Mouse (Mus musculus) right cerebral cortex, adult 18-20 months (tissue): ENCODE measurements around the gene 5830473C10Rik.
"Not testable (repeated sequence)": the region's sequence is repeated elsewhere in the genome, so short reads cannot be mapped to it uniquely, and the experiment has no call there.

ENCODE experiments used
- DNase-seq: peaks from one replicate; pipeline ENCODE4 v3.0.0; 2022; ENCODE audit warnings: mixed read lengths

Gene 5830473C10Rik

DNA sequence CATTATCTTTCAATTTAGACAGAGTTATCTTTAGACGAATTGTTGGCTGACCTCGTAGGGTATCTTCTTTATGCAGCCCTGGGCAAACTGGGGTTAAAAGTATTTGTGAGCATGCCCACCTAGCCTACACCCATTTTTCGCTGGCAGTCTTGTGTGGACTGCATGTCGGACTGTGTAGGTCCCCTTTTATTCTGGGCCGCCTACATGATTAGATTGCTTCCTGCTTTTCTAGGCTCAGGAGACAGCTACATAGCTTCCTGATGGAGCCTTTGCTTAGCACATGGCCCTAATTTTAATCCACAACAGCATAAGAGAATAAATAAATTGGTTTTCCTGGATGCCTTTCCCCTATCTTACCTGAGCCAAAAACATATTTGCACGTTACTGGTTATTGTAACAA lies 35.2 kb downstream of the 5830473C10Rik start:
- no peak for DNase-seq

DNA sequence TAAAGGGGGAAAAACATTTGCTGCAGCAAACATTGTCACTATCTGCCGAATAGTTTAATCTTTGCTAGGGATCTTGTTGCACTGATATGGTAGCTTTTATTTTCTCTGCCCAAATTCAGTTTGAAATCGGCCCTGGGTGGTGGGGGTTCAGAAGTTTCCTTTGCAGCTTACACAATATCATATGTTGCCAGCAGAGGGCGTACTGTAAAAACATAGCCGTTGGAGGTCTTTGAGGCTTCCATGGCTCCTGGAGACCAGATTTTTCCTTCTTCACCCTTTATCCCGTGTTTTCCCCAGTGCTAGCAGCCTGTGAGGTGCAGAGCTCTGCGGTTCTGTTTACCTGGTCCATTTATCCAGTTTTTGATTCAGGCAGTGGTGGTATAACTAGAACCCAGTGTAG lies 40.6 kb downstream of the 5830473C10Rik start:
- peak; percentile 34 for DNase-seq

DNA sequence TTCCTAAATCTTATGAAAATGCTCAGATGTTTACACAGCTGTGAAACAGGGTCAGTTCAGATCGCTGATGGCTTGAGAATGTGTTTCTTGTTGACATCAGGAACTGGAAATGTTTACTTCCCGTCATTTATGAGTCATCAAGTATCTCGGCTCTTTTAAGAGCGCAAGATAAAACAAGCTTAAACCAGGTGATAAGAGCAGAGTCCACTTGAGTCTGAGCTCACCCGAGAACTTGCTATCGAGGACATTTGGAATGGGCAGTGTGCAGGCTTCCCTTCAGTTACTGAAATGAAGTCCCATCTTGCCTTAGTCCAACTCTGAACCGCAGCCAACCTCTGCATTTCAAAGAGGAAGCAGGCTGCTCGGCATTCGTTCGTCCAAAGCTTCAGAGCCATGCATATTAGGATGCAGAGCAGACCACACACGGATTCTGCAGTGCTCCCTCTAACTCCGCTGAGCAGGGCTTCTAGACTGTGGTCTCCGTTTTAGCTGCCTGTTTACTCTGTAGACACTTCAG lies 42.6 kb downstream of the 5830473C10Rik start:
- DNase-seq, result no peak

DNA sequence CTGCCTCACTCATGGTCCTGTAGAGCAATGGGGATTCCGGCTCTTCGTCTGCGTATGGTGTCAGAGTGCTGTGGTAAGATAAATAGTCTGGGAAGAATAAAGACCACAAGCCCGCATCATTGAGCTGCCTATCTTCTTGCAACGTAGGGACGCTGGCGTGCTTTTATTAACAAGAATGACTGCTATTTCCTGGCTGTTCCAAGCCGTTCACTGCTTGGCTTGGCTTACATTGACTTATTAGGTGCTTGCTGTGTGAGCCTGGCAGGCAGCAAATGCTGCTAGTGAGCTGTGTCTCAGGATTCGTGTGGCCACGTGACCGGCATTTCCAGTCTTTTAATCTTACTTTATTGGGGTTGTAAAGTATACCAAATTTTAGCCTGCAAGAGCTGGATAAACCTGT lies 48.0 kb downstream of the 5830473C10Rik start:
- DNase-seq, result no peak

DNA sequence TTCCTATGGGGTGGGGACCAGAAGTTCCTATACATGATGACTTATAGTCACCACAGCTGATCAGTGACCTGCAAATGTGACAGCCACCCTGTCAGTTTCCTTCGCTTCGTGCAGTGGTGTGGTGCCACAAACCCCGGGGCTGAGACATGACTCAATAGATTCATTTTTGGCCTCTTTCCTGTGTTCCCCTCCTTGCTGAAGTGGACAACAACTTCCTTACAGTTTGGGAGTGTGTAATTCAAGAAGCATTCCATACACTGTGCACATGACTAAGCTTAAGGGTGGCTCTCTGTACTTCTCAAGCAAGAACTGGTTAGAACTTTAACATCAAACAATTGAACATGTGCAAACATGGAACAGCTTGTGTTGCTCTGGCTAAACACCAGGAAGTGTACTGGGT lies 50.5 kb downstream of the 5830473C10Rik start:
- no peak for DNase-seq

DNA sequence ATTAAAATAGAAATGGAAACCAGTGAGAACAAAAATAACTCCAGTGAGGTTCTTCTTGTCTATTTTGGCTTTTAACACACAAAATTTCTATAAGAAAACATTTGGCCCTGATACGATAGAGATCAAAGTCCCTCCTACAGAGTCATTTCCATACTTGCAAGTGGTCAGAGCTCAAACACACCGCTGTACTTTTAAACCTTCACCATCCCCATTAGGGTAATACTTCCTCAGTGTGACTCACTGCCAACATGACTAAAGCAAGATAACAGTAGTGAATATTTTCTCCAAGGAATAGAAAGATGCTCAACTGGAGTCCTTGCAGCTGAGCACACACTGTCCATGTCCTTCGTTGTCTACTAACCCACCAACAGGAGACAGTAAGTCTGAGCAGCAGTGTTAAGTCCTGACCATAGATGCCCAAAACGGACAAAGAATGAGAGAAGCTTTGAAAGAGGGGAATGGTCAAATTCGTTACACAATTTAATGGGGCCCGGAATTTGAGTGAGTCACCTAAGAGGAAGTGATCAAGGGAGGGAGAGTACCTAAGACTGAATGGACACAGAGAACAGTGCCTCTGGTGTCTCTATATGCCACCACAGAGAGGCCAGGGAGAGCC lies 51.2 kb downstream of the 5830473C10Rik start:
- no peak for DNase-seq

DNA sequence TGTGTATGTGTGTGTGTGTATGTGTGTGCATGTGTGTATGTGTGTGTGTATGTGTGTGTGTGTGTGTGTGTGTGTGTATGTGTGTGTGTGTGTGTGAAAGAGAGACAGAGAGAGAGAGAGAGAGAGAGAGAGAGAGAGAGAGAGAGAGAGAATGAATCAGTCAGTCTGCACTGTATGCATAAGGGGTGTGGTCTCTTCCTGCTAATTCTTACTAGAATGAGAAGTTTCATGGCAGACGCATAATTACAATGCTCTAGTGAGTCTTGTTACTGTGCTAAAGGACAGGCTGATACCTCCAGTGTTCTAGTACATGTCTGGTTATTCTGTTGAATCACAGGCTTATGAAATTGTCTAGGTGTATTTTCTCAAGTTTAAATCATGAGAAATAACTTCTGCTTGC lies 51.8 kb downstream of the 5830473C10Rik start:
- not testable (repeated sequence) for DNase-seq

DNA sequence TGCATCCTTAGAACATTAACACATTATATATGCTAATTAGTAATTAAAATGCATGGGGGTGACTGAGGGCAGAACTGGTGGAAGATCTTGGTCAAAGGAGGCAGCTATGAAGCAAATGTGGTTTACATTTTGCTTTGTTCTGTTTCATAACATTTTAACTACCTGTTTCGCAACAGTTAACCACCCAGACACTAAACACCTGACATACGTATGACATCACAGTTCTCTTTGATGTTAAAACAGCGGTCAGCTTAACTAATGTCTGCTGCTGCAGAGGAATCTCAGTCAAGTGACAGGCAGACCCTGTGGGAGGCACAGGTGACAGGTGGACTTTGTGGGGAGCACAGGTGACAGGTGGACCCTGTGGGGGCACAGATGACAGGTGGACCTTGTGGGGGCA lies 57.0 kb downstream of the 5830473C10Rik start:
- no peak for DNase-seq

DNA sequence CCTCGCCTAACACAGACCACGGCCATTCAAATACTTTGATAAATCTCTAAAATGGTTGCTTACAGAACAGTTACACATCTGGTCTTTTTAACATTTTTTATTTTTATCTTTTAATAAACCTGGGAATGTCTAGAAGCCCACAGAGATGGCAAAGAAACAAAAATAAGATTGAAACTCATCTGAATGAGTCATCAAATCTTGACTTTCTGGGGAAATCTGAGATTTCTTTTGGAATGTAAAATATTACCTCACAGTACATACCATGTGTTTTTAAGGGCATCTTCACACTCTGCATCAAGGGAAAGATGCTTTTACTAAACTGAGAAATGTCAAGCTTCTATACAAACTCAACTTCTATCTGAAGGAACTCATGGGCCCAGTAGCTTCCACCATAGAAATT lies 60.4 kb downstream of the 5830473C10Rik start:
- DNase-seq, result no peak

DNA sequence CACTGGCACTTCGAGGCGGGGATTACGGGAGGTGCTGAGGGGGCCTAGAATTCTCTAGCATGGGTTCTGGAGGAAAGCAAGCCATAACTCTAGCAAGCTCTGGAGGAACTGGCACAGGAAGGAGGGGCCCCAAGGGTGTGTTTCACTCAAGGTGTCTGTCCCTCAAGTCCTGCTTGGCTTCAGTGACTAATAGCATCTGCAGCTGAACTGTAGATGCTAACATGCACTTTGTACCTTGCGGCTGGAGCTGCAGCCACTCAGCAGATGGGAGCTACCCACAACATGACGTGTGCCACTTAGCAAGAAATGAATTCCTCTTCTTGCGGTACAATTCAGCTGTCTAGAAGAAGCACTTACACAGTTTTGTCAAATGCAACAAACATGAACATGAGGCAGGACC lies 60.8 kb downstream of the 5830473C10Rik start:
- DNase-seq, result no peak

DNA sequence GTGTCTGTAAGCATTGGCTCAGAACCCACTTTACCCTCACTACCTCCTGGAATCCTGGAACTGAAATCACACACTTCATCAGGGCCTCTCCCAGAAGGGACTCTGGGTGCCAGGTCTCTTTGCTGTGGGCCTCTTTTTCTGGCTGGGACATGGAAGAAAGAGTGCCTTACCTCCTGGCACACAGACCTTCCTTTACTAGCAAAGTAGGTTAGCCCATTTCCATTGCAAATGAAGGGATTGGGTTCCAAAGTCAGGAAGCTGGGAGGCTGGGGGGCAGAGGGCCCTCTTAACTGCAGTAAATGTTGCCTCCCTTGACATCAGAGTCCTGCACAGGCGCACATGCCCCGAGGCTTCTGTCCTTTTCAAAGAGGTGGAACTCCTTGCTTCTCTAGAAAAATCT lies 62.3 kb downstream of the 5830473C10Rik start:
- no peak for DNase-seq

DNA sequence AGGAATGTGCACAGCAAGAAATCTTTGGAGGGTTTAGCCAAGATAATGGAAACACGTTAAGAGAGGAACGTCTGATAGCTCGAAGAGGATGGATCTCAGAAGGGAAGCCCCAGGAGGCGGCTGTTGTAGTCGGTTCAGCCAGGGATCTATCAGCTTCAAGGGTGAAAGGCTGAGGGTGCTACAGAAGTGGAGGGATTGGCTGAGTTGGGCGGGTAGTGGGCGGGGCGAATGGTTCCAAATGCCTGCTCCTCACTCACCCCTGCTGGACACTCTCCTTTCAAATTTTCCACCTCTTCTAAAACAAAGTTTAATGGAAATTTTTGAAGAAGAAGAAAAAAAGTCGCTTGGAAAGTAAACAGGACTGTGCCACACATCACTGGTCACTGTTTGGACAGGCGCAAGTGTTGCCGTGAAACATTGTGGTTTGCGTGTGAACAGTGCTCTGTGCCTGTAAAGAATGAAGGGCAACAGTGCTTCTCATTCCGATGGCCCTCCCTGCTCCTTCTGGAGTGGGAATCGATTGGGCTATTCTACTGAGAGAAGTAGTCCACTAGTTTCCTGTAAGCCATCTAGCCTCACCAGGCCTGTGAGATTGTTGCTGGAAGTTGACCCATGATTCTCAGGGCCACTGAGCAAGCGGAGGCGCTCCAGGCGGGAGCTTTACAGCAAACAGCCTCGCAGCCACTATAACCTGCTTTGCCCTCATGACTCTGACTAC lies 64.0 kb downstream of the 5830473C10Rik start:
- DNase-seq, result no peak

DNA sequence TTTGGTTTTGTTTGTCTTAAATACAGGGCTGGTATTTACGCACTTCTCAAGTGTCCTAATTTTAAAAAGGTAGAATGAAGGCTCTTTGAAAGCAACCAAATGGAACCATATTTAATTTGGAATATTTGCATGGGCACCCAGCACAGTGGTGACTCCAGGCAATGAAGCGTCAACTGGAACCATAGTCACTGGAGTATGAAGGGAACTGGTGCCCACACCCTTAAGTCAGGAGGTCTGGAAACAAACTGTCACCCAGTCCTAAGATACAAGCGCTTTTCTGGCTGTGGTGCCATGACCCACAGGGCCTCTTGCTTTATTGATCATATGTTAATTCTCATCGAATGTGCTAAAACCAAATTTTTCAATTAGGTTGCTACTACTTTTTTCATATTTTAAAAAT lies 66.5 kb downstream of the 5830473C10Rik start:
- DNase-seq, result no peak

DNA sequence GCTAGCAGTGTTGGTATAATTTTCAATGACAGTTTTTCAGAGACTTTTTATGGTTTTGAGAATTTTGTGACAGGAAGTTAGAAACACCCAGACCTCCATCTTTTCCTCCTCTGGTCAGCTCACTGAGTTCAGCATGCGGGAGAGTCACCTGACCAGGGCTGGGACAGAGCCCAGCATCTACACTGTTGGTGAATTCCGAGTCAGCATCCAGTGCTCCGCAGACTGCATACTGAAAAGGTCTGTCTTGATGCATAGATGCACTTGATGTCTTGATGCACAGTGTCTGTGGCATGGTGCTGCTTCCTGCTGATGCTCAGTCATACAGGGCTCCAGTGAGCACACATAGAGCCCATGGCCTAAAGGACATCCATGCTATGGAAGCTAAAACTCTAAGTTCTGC lies 67.1 kb downstream of the 5830473C10Rik start:
- no peak for DNase-seq

DNA sequence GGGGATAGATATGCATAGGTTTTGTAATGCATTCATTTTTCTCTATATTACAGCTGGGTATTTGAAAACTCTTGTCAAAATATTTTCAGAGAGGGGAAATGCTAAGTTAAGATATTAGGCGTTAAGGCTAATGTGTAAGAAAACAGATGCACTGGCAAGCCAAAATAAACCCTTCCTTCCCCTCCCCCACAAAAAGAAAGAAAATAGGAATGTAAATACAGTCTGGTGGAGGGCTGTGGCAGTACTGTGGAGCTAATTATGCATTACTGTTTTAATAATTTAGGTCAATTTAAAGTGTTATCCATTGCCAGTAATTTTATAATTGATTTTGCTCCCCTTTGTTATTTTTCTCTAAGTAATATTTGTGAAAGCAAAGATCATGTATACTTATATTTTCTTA lies 67.6 kb downstream of the 5830473C10Rik start:
- DNase-seq, result no peak

DNA sequence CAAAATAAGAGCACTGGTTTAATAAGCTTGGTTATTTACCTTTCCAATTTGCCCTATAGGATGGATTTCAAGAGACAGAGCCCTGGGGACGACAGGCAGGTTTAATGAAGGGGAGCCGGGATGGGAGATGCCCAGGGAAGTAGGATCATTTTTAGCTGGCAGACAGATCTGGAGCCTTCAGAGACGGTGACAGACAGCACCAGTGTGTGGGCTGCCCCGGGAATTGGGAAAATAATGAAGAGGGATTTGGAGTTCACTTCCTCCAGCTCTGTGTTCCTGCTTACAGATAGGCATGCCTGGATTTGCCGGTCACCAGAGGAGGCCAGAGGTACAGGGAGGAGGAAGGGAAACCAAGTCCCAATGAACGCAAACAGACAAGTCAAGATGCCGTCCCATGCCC lies 74.0 kb downstream of the 5830473C10Rik start:
- no peak for DNase-seq

DNA sequence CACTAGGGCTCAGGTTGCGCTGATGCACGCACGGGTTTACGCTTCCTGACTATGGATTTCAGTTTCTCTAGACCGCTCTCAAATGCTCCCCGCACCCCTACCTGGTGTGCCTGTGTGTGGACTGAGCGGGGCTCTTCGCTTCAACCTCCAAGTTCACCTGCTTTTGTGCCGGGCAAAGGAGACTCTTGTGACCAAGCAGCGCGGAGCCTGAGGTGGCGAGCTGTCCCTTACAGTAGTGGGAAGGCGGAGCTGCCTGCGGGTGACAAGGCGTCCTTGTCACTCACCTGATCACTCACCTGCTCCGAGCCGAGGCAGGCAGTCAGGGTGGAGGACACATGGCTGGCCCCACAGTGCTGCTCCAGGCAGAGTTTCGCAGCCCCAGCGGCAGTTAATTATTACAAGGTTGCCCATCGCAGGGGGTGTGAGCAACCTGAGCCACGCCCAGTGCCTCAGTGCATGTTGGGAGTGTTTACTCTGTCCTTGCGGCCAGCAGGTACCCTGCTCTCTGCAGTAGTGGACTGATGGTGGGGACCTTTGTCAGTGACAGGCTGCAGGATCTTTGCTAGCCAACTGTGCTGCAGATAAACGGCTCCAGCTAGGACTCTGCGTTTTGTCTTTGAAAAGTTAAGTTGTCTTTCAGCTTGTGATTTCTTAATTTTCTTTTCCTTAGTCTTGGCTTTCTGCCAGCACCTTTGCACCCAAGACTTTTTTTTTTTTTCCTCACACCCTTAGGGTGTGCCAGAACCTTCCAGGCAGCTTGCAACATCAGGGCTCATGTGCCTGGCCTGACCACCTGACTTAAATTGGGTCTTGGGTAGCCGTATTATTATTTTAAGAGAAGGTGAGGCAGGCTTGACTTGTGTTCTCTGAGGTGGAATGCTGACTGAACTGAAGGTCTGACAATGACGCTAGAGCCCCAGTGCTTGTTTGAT lies 79.6 kb downstream of the 5830473C10Rik start, which contains the start of gene Rassf6:
TSS of gene Rassf6 (minus strand) at position 372 of the 932 bp plus-strand sequence.
- no peak for DNase-seq

DNA sequence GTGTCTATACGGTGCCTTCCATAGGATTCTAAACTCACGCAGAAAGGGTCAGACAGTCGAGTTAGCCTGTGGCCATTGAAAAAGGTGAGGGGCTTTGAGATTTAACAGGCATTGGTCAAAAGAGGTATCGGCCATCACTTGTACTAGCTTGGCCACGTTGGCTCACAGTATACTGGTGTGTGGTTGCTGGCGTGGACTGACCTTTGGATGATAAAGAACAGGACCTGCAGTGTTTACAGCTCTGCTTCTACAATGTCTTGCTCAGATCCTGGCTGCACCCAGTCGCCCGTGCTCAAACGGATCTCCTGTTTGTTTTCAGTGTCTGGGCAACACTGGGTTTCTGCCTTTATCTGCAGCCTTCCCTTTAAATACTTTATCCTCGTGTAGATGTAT lies 80.3 kb downstream of the 5830473C10Rik start:
- DNase-seq, result no peak

DNA sequence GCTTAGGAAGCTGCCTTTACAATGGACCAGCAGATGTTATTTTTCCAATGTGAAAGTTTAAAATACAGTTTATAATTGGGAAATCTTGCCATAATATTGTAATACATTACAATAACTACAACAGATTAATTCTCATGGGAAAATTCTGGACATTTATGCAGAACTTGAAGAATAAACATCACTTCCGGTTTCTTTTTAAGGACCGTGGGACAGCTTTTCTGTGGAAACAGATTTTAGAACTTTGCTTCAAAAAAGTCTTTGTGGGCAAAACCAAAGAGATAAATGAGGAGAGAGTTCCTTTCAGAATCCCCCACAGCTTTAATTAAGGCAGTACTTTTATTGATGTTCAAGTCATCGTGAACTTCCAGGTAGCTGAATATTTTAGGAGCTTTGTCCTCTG lies 84.7 kb downstream of the 5830473C10Rik start:
- no peak for DNase-seq

DNA sequence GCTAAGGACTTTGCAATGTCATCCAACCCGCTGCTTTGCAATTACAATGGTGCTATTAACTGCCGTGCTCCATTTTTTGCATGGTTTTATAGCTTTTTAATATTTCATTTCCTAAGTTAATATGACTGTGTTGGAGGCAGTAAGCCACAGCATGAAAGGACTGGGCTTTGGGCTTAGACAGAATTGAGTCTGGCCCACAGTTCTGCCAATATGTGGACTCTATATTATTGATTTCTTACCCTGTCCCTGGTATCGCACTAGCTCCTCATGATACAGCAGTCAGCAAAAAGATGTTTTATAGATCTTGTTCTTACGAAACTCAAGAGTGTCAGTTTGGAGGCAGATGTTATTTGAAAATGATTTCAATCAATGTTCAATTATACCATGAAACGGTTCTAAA lies 85.5 kb downstream of the 5830473C10Rik start:
- DNase-seq, result no peak
